Comparison of ENCODE assay signal across 9 mouse cellular contexts in genomic region chr17:36944121-36944775, GRCm38 (mm10). TPM values are rescaled to one million over a fixed set of nuclear protein-coding genes. Genes with fewer than 3 reads are reported as not detected.
DNase-seq lines count a peak whose midpoint lies in the region; ATAC-seq and TF ChIP-seq lines count a peak whose summit lies in the region.
"Had no signal": no experiment of that assay in that cellular context is flagged by ENCODE, and none has a peak within 500 bp of the region (broad histone marks: within the 10 kb centered on the region; RNA-seq: fewer than 3 reads in every experiment).

No protein-coding gene starts in this region.

- DNase-seq in liver, embryonic 14.5 days (ENCODE audit: low read depth in 3 of 3, low spot score in 3 of 3), result no peak
- DNase-seq in liver, embryonic 11.5 days (ENCODE audit: low spot score), result no peak
- DNase-seq in brain, adult 2 months (ENCODE audit: low read depth, low spot score), result peak; percentile 66
- DNase-seq in forelimb bud, embryonic 11.5 days (ENCODE audit: low read depth, low spot score), result peak; percentile 57
- DNase-seq in thymus, postnatal 0 days (ENCODE audit: low spot score), result peak; percentile 72
- no peak for DNase-seq in spleen, adult 12 weeks (ENCODE audit: low spot score)
- no peak for DNase-seq in Muller cell, postnatal 12 days (ENCODE audit: inconsistent ontology term)
- DNase-seq: heart, postnatal 36 days had no signal

- H3K4me3 ChIP-seq in liver, embryonic 14.5 days (ENCODE audit: insufficient read depth in 1 of 2, low read depth in 2 of 2, low read length in 2 of 2), result no peak overlapping the region
- H3K4me3 ChIP-seq in liver, embryonic 11.5 days (ENCODE audit: low read depth, low read length), result no peak overlapping the region

- 0 out of 4 replicates have a peak, but pooled peaks cover 0 to 4% of the 10 kb centered on the region in 2 experiments for H3K4me1 ChIP-seq in liver, embryonic 14.5 days (replicated peaks; ENCODE audit: control insufficient read depth in 2 of 2, insufficient read depth in 2 of 2, low read length in 1 of 2)
- 0 out of 2 replicates have a peak, but pooled peaks cover 4% of the 10 kb centered on the region for H3K4me1 ChIP-seq in liver, embryonic 11.5 days (replicated peaks; ENCODE audit: control insufficient read depth, insufficient read depth, low read length)

- peaks cover 63% of the 10 kb centered on the region for H3K27me3 ChIP-seq in liver, embryonic 14.5 days (ENCODE audit: control insufficient read depth, insufficient read depth, low read length)
- peaks cover 83% of the 10 kb centered on the region for H3K27me3 ChIP-seq in liver, embryonic 11.5 days (replicated peaks; ENCODE audit: control insufficient read depth, insufficient read depth, low read length)

- ATAC-seq in liver, embryonic 14.5 days (ENCODE audit: insufficient read depth), result no peak
- ATAC-seq in liver, embryonic 11.5 days (replicated peaks; ENCODE audit: low FRiP score), result no peak

- WGBS in liver, embryonic 14.5 days (ENCODE audit: insufficient replicate concordance), result 16% methylated on average over 9 of the region's 9 CpGs
- WGBS in liver, embryonic 11.5 days, result 23% methylated on average over 9 of the region's 9 CpGs

- no peak for TF ChIP-seq EP300 in liver, embryonic 14.5 days (IDR thresholded peaks at IDR 0.05; ENCODE audit: low read depth)

- 0 out of 2 replicates have a peak, but pooled peaks have one; percentile 10 for TF ChIP-seq CTCF in liver, embryonic 14.5 days (IDR thresholded peaks at IDR 0.05; ENCODE audit: low read depth)

- H3K9me3 ChIP-seq in liver, embryonic 14.5 days (ENCODE audit: control insufficient read depth, low read length), result no peaks in the 10 kb centered on the region
- no peaks in the 10 kb centered on the region for H3K9me3 ChIP-seq in liver, embryonic 11.5 days (ENCODE audit: control insufficient read depth, low read length)

- no peak overlapping the region for H3K9ac ChIP-seq in liver, embryonic 14.5 days (replicated peaks)
- no peak overlapping the region for H3K9ac ChIP-seq in liver, embryonic 11.5 days (ENCODE audit: low read depth, low read length)

- H3K4me2 ChIP-seq in liver, embryonic 14.5 days (ENCODE audit: low read depth), result no peak overlapping the region
- no peak overlapping the region for H3K4me2 ChIP-seq in liver, embryonic 11.5 days

- no peak overlapping the region for H3K27ac ChIP-seq in liver, embryonic 14.5 days
- H3K27ac ChIP-seq in liver, embryonic 11.5 days (ENCODE audit: low read depth, low read length), result no peak overlapping the region

- H3K36me3 ChIP-seq in liver, embryonic 14.5 days (replicated peaks; ENCODE audit: control insufficient read depth, insufficient read depth, low read depth), result no peaks in the 10 kb centered on the region; the same call in 1 of the 2 replicates
- peaks cover 6% of the 10 kb centered on the region; the same call in 1 of the 2 replicates for H3K36me3 ChIP-seq in liver, embryonic 11.5 days (ENCODE audit: control insufficient read depth, insufficient read depth, low read length)

RNA-seq across cellular contexts. Expression of gene Rnf39, which starts 1.5 kb away (rescaled TPM):
- 0.02 TPM in 2 replicates for polyA plus RNA-seq in liver, embryonic 14.5 days (2012; rRNA removed)
- not detected in 2 replicates for polyA plus RNA-seq in liver, embryonic 14.5 days (2014; fragmentation: Nextera tagmentation; extraction: Ambion mirVana)
- polyA plus RNA-seq in liver, embryonic 11.5 days (2014; fragmentation: Nextera tagmentation; extraction: Ambion mirVana), result 0.14 TPM in 1 of 2 replicates, not detected in the other
- 0.42 and 0.45 TPM in 2 replicates for polyA plus RNA-seq in thymus, postnatal 0 days (2015; fragmentation: Nextera tagmentation; extraction: Ambion mirVana)

RNA-seq across cellular contexts. Expression of gene Ppp1r11, which starts 7.3 kb away (rescaled TPM):
- 15.6 and 30.4 TPM in 2 replicates for polyA plus RNA-seq in liver, embryonic 14.5 days (2012; rRNA removed)
- 35.6 and 43.0 TPM in 2 replicates for polyA plus RNA-seq in liver, embryonic 14.5 days (2014; fragmentation: Nextera tagmentation; extraction: Ambion mirVana)
- polyA plus RNA-seq in liver, embryonic 11.5 days (2014; fragmentation: Nextera tagmentation; extraction: Ambion mirVana), result 78.5 and 84.7 TPM in 2 replicates
- 145 and 162 TPM in 2 replicates for polyA plus RNA-seq in thymus, postnatal 0 days (2015; fragmentation: Nextera tagmentation; extraction: Ambion mirVana)

RNA-seq across cellular contexts. Expression of gene Znrd1, which starts 14.1 kb away (rescaled TPM):
- 17.5 and 19.0 TPM in 2 replicates for polyA plus RNA-seq in liver, embryonic 14.5 days (2012; rRNA removed)
- polyA plus RNA-seq in liver, embryonic 14.5 days (2014; fragmentation: Nextera tagmentation; extraction: Ambion mirVana), result 25.3 and 28.2 TPM in 2 replicates
- 55.2 and 62.2 TPM in 2 replicates for polyA plus RNA-seq in liver, embryonic 11.5 days (2014; fragmentation: Nextera tagmentation; extraction: Ambion mirVana)
- polyA plus RNA-seq in thymus, postnatal 0 days (2015; fragmentation: Nextera tagmentation; extraction: Ambion mirVana), result 121 and 135 TPM in 2 replicates

RNA-seq across cellular contexts. Expression of gene Znrd1as, which starts 14.1 kb away (rescaled TPM):
- polyA plus RNA-seq in liver, embryonic 14.5 days (2012; rRNA removed), result 1.6 and 3.3 TPM in 2 replicates
- 2.9 and 3.3 TPM in 2 replicates for polyA plus RNA-seq in liver, embryonic 14.5 days (2014; fragmentation: Nextera tagmentation; extraction: Ambion mirVana)
- polyA plus RNA-seq in liver, embryonic 11.5 days (2014; fragmentation: Nextera tagmentation; extraction: Ambion mirVana), result 5.4 and 6.6 TPM in 2 replicates
- polyA plus RNA-seq in thymus, postnatal 0 days (2015; fragmentation: Nextera tagmentation; extraction: Ambion mirVana), result 5.4 and 5.9 TPM in 2 replicates

RNA-seq across cellular contexts. Expression of gene 2410137M14Rik, which starts 36.8 kb away (rescaled TPM):
- polyA plus RNA-seq in liver, embryonic 14.5 days (2012; rRNA removed), result not detected in 2 replicates
- not detected in 2 replicates for polyA plus RNA-seq in liver, embryonic 14.5 days (2014; fragmentation: Nextera tagmentation; extraction: Ambion mirVana)
- polyA plus RNA-seq in liver, embryonic 11.5 days (2014; fragmentation: Nextera tagmentation; extraction: Ambion mirVana), result not detected in 2 replicates
- polyA plus RNA-seq in thymus, postnatal 0 days (2015; fragmentation: Nextera tagmentation; extraction: Ambion mirVana), result not detected in 2 replicates
- polyA plus RNA-seq: lung, embryonic 16.5 days had no signal

Comparison
In these comparisons a context has a peak if more than half of its experiments do, and no peak if none do; other contexts are left out.
1. DNase-seq: peak in brain, adult 2 months (single experiment), forelimb bud, embryonic 11.5 days (single experiment) and thymus, postnatal 0 days (single experiment); none in liver, embryonic 14.5 days (0 of 3), liver, embryonic 11.5 days (single experiment), spleen, adult 12 weeks (single experiment) and Muller cell, postnatal 12 days (single experiment).